Mouse (Mus musculus) lung, adult 2 months (tissue): ENCODE measurements around the gene Fgf14.

Experiments
- CTCF ChIP-seq: fragments of 200-500 bp; IDR thresholded peaks from 2 replicates; pipeline ENCODE4 v1.5.1; 2011; ENCODE audit warnings: mild to moderate bottlenecking, low read length, control low read depth; ENCODE audit not compliant: insufficient read depth
- POLR2A ChIP-seq: fragments of 200-500 bp; IDR thresholded peaks from 2 replicates; pipeline ENCODE4 v1.6.1; 2011; ENCODE audit warnings: low read depth, mild to moderate bottlenecking, control low read depth, low read length, borderline replicate concordance; ENCODE audit errors: extremely low read depth

DNA sequence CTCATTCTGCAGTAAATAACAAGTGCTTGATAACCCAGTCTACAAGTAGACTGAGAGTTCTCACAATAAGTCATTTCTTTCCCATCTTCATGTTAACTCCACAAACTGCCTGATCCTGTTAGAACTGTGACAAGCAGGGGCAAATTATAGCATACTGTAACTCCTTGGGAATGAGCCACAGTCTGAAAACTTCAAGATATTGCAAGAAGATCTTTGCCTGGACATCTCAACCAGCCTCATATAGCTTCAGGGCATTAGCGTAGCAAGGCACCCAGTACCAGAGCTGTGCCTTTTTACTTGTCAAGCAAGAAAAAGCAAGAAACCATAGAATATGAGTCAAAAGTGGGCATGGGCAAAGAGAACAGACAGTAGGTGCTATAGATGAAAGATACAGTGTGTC is 188.0 kb downstream of the Fgf14 start:
- TF ChIP-seq CTCF (no peak), POLR2A (no peak)
